Mouse (Mus musculus) embryonic fibroblast, embryonic 13.5 days (primary cell): Measurements from ENCODE around the gene Crygb. TPM values are rescaled to one million over a fixed set of nuclear protein-coding genes. Genes with fewer than 3 reads are reported as not detected.

Source experiments
- H3K27ac ChIP-seq: 2 replicates; pipeline ENCODE4 v1.5.1; 2012; ENCODE audit warnings: low read length, control low read depth, inconsistent platforms; ENCODE audit not compliant: insufficient read depth
- H3K4me1 ChIP-seq: 2 replicates; pipeline ENCODE4 v1.6.1; 2011; ENCODE audit warnings: low read length; ENCODE audit not compliant: control insufficient read depth, insufficient read depth
- H3K4me3 ChIP-seq: 2 replicates; pipeline ENCODE4 v1.5.1; 2011; ENCODE audit warnings: mild to moderate bottlenecking, control low read depth, low read length; ENCODE audit not compliant: insufficient read depth
- CTCF ChIP-seq: IDR thresholded peaks from 2 replicates; pipeline ENCODE4 v1.5.1; 2011; ENCODE audit warnings: mild to moderate bottlenecking, control low read depth, low read length, moderate library complexity, borderline replicate concordance; ENCODE audit not compliant: insufficient read depth
- POLR2A ChIP-seq: IDR thresholded peaks from 2 replicates; pipeline ENCODE4 v1.6.1; 2011; ENCODE audit warnings: low read depth, mild to moderate bottlenecking, control low read depth, low read length, moderate library complexity
- polyA plus RNA-seq: library from polyadenylated mRNA; stranded (reverse); fragments of >200 nt; gene quantifications from 2 replicates; pipeline ENCODE4 v1.2.4, GENCODE M21; 2011; ENCODE audit warnings: low read depth; ENCODE audit not compliant: missing spikeins, insufficient read length

The Crygb gene
- not detected in 2 replicates for polyA plus RNA-seq

DNA sequence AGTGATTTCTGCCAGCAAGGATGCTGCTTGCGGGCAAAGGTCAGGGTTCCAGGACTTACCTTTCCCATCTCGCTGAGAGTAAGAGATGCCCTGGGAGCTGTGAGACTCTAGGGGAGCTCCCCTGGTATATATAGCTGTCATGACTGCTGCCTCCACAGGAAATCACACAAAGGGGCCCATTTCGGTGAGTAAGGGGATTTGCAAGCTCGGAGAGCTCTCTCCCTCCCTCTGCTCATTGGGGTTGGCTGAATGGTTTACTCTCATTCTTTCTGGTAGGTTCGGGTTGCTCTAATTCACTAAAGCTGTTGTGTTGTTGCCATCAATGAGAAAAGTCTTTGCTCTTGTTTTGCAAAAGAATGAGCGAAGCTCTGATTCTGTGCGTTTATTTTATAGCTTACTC lies at the start of gene Crygb:
Gene Crygb, minus strand, starts transcription at position 101 of the 400 bp plus-strand sequence.
- TF ChIP-seq CTCF, result no peak
- TF ChIP-seq POLR2A, result no peak
- Histone ChIP-seq H3K4me1 (no peaks in the 10 kb centered on the region), H3K4me3 (no peak within 1 kb of the TSS), H3K27ac (no peak within 1 kb of the TSS)

DNA sequence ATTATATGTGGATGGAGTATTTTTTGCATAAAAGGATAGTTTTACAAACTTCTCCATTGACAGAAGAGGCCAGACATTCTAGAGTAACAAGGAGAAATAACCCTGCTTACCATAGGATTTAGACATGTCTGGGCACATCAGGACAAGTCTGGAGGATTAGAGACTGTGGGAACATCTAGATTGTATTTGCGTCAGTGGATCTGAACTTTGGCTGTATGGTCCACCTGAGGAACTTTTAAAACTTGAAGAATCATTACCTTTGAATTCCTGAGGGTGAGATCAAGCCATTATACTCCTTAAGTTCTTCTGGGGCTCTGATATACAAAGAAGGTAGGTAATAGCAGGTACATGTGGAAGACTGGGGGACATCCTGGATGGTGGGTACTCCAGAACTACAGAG lies 49.6 kb upstream of the Crygb start:
- Histone ChIP-seq H3K4me1 (no peaks in the 10 kb centered on the region), H3K4me3 (no peak overlapping the region), H3K27ac (no peak overlapping the region)
- TF ChIP-seq POLR2A, result no peak
- TF ChIP-seq CTCF, result no peak

DNA sequence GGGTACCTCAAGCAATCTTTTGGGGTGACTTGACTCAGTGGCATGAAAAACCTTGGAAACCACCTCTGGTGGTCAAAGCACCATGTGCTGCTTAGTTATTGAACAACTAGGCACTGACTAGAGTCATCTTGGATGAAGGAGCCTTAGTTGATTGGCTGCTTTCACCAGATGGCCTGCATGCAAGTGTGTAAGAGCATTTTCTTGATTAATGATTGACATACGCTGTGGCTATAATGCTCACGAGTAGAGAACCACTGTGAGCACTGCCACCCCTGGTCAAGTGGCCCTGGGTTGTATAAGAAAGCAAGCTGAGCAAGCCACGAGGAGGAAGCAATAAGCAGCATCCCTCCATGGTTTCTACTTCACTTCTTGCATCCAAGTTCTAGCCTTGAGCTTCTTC lies 48.1 kb upstream of the Crygb start:
- Histone ChIP-seq H3K4me1 (no peaks in the 10 kb centered on the region), H3K4me3 (no peak overlapping the region), H3K27ac (no peak overlapping the region)
- no peak for TF ChIP-seq POLR2A
- no peak for TF ChIP-seq CTCF

DNA sequence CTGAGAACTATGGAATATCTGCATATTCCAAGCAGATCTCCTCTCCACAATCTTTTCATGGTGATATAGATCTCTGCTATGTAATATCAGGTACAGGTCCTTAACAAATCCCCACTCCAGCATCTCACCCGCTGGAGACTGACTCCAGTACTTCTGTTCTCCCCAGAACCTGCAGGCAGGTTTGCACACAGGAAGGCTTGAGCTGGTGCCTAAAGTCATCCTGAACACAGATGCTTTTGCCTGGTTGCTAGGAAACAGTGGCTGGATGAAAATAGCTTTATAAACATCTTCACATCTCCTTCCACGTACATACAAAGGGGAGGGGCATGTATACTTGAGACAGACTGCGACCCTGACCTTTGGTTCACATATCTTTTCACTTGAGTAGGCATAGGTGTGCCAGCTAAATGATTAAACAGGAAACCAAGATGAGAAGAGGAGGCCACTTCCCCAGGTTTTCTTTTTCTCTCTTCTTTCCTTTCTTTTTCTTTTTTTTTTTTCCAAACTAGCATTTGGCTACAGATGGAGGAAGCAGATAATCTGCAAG lies 47.6 kb upstream of the Crygb start:
- H3K27ac ChIP-seq, result no peak overlapping the region
- no peak overlapping the region for H3K4me3 ChIP-seq
- no peaks in the 10 kb centered on the region for H3K4me1 ChIP-seq
- TF ChIP-seq POLR2A (no peak), CTCF (no peak)

DNA sequence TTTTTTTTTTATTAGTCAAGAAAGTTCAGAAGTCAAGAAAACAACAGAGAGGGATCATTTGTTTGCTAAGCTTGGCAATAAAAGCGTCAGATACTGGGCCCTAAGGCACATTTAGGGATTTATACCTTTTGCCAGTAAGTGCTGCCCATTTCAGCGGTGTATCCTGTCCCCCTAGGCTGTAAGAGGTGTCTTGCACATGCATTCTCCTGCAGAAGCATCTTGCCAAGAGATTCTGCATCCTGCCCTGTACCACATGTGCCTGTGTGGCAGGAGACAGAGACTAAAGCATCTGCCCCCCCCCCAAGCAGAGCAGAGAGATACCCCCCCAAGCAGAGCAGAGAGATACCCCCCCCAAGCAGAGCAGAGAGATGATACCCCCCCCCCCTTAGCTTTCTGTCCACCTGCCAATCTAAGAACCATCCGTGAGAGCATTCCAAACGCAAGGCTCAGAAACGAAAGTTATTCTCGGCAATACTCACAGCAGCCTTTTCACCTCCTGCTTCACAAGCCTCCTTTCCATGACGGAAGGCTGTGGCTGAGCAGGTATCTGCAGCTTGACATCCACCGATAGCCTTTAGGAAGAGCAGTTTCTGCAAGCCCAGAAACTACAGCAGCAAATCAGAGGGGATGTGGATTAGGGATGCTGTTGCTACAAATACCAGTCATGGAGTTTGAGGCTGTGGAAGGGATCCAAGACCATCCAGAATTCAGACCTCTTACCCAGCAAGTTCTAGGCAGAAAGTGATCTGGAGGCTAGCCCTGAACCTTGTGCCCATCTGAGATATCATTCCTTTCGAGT lies 40.7 kb upstream of the Crygb start, which contains the start of gene D630023F18Rik:
Gene D630023F18Rik, minus strand, starts transcription at position 641 of the 799 bp plus-strand sequence.
- TF ChIP-seq POLR2A, result no peak
- TF ChIP-seq CTCF, result no peak
- Histone ChIP-seq H3K4me3 (peak within 1 kb of the TSS; percentile 18), H3K27ac (no peak within 1 kb of the TSS), H3K4me1 (no peaks in the 10 kb centered on the region)

DNA sequence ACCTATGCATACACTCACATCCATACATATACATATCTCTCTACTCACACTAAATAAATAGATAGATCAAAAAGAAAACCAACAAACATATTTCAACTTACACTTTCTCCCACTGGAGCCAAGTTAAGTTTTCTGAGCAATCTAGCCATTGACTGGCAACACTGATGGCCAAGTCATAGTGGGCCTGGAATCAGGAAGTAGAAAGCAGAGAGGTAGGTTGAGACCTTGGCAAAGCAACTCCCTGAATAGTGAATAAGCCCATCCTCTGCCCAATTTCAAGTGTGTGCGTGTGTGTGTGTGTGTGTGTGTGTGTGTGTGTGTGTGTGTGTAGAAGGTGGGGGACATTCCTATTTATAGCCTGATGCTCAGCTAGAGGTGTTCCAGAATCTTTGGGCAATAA lies 37.4 kb upstream of the Crygb start, which contains the start of gene Gm28845:
Gene Gm28845, minus strand, starts transcription at position 121 of the 400 bp plus-strand sequence.
- no peak for TF ChIP-seq POLR2A
- no peak for TF ChIP-seq CTCF
- Histone ChIP-seq H3K27ac (no peak within 1 kb of the TSS), H3K4me3 (no peak within 1 kb of the TSS), H3K4me1 (no peaks in the 10 kb centered on the region)

DNA sequence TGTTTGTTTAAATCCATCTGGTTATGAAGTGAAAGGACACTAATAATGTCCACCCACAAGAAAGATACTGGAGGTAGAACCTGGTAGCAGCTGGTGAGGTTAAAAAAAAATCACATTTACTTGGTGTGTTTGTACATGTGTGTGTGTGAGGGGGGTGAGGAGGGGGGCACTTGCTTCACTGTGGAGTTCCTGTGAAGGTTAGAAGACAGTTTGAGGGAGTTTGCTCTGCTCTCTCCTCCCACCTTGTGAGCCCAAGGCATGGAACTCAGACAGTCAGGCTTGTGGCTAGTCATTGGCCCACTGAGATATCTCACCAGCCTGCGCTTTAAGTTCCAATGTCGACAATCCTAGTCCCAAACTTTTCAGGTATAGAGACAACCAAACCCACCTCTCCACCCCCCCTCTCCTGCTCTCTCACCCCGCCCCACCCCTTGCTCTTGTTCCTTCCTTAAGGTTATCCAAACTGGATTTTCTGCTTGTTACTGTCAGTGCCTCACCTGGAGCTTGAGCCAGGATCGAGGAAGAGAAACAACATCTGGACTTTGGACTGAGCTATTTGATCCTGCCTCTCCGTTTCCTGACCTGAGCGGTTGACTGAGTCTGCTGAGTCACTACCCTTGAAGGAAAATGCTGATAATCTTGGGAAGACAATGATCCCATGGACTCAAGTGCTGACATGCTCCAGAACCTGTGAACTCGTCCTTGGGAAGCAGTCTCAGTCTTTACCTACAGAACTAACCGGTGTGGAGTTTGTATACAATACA lies 36.2 kb upstream of the Crygb start:
- H3K27ac ChIP-seq, result no peak overlapping the region
- no peaks in the 10 kb centered on the region for H3K4me1 ChIP-seq
- TF ChIP-seq CTCF (no peak), POLR2A (no peak)
- no peak overlapping the region for H3K4me3 ChIP-seq

DNA sequence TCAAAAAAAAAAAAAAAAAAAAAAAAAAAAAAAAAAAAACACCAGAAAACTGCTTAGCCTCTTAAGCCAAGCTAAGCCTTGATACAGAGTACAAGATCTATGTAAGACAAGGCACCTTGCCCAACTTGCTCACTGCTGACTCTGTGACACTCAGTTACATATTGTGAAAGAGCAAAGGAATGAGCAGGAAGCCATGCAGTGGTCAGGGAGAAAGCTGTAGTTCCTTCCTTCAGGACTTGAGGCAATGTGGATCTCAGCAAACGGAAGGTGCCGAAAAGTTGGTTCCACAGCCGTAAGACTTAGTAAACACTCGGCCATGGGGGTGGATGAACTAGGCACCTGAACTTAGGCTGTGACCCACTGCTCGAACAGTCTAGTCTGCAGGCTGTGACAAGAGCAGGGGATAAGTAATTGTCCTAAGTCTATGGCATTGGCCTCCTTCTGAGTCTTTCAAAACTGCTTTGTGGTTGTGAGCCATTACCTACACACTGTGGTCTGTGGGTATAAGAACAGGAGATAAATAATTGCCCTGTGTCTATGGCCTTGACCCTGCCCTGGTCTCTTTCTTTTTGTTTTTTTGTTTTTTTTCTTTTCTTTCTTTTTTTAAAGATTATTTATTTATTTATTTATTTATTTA lies 31.6 kb upstream of the Crygb start:
- no peak overlapping the region for H3K27ac ChIP-seq
- no peaks in the 10 kb centered on the region for H3K4me1 ChIP-seq
- TF ChIP-seq CTCF (no peak), POLR2A (no peak)

DNA sequence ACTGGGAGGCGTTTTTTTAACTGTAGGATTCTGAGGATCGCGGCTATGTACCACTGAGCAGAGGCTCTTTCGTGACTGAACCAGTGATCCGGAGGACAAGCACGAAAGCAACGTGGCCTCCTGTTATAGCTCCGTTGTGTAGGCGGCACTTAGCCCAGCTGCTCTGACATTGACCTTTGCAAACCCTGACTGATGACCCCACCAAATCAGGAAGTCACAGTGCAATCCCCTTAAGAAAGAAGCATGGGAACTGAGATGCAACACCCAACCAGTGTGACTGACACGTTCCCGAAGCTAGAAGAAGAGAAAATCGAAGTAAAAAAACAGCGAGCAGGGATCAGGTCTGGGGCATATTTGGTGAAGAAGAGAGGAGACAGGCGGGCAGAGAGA lies 30.7 kb upstream of the Crygb start:
- H3K4me3 ChIP-seq, result no peak overlapping the region
- H3K27ac ChIP-seq, result no peak overlapping the region
- H3K4me1 ChIP-seq, result no peaks in the 10 kb centered on the region
- TF ChIP-seq CTCF (no peak), POLR2A (no peak)

More for the DNA sequence above, 31.6 kb upstream of the Crygb start:
- no peak overlapping the region for H3K4me3 ChIP-seq
